Mouse (Mus musculus) lung, postnatal 36 days (tissue): ENCODE results near the gene Xpr1.

Source experiments
- DNase-seq: peaks from one replicate; pipeline ENCODE4 v3.0.0; 2022; ENCODE audit warnings: mixed read lengths

Xpr1 gene

GRCm38 (mm10) chr1:155400056-155400455 is 17.2 kb downstream of the Xpr1 start:
- DNase-seq: no peak

GRCm38 (mm10) chr1:155394829-155395228 is 22.4 kb downstream of the Xpr1 start:
- DNase-seq: no peak

GRCm38 (mm10) chr1:155394021-155394420 is 23.2 kb downstream of the Xpr1 start:
- no peak for DNase-seq

GRCm38 (mm10) chr1:155392825-155393224 is 24.4 kb downstream of the Xpr1 start:
- DNase-seq: no peak

- DNase-seq: no peak
These were observed 25.7 kb downstream of the Xpr1 start for GRCm38 (mm10) chr1:155391537-155391936.

- no peak for DNase-seq
These were observed 28.8 kb downstream of the Xpr1 start for GRCm38 (mm10) chr1:155388418-155388817.

- no peak for DNase-seq
These were observed 30.7 kb downstream of the Xpr1 start for GRCm38 (mm10) chr1:155386551-155386950.

DNA sequence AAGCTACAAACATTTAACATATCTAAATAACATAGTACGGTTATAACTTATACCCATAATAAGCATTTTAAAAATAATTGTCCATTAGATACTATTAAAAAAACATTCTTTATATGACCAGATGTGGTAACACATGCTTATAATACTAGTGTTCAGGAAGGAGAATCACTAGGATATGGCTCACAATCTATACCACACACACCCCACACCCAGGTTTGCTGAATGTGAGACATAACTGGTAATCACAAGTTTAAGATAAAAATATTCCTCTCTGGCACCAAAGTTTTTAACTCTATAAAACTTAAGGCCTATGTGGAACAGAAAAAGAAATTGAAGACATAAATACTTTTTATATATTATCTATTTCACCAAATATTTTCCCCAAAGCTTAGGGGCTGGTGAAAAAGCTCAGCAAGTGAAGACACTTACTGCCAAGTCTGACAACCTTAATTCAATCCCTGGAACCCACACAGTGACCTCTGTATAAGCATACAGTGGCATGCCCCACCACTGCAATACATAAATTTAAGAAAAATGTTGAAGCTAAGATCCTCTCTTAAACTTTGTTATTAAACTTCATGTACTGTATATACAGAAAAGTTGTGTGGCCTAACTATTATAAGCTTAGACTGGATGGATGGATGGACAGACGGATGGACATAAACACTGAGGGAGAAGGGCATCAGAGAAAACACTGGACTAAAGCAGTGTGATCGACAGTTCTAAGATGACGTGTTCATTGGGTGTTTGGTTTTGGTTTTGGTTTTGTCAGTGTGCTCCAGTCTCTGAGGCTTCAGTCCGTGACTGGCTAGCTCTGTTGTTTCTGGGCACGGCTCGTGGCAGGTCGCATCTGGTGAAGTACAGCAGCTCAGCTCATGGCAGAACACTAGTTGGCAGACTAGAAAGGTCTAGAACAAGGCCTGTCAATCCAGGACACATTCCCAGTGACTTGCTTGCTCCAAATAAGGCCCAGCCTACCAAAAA is 33.6 kb downstream of the Xpr1 start:
- no peak for DNase-seq

- DNase-seq: no peak
These were observed 35.3 kb downstream of the Xpr1 start for GRCm38 (mm10) chr1:155381931-155382330.

DNA sequence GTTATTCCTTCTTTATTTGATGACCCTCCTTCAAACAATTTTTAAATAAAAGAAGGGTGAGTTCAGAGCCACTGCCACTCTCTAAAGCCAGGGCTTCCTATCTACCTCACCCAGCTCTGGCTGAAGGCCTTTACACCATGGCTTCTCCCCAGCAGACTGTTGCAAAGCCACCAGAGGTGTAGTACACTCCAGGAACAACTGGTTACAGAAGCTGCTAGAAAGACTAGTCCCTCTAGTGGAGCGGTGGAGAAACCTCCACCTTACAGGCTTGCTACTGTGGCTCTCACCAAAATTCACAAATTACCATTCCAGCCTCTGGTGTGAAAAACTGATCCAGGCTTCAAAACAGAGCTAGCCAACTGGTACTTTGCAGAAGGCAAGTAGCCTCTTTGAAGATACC is 37.9 kb downstream of the Xpr1 start:
- no peak for DNase-seq

GRCm38 (mm10) chr1:155372821-155373220 is 44.4 kb downstream of the Xpr1 start:
- DNase-seq: no peak

DNA sequence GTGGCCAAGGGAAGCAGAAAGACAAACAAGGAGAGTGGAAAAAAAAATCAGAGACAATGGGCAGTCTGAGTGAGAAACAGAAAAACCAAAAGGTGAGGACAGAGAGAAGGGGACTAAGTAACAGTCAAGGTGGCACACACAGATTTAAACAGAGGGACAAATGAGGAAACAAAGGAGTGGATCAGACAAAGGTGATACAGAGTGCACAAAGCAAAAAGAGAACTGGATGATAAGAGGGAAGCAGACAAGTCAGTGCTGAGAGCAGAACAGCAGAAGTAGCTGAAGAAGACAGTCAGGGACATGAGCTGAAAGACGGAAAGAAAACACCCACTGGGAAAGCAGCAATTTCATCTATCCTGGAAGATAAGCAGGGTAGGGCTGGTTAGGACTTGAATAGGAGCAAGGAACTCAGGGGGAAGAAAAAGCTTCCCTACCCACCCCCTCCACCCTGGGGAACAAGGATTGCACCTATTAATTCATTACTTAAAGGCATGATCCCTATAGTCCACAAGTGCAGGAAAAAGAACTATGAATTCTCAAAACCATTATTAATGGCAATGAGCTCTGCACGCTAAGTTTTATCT is 47.0 kb downstream of the Xpr1 start:
- DNase-seq: no peak

DNA sequence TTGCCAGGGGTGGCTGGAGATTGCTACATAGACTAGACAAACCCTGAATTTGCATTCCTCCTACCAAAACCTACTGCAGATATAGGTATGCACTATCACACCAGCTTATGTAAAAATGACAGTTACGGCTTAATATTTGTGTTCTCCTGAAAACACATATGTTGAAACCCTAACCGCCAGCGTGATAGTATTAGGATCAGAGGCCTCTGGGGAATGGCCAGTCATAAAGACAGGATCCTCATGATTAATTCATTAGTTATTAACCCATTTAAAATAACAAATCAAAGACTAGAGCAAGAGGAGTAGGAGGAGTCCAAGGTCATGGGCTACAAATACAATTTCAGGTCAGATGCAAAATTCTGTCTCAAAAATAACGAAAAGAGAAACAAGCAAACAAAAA is 50.8 kb downstream of the Xpr1 start:
- no peak for DNase-seq

- no peak for DNase-seq
These were observed 55.6 kb downstream of the Xpr1 start for GRCm38 (mm10) chr1:155361502-155362126.

GRCm38 (mm10) chr1:155353096-155353495 is 64.1 kb downstream of the Xpr1 start:
- DNase-seq: peak; percentile 5

DNA sequence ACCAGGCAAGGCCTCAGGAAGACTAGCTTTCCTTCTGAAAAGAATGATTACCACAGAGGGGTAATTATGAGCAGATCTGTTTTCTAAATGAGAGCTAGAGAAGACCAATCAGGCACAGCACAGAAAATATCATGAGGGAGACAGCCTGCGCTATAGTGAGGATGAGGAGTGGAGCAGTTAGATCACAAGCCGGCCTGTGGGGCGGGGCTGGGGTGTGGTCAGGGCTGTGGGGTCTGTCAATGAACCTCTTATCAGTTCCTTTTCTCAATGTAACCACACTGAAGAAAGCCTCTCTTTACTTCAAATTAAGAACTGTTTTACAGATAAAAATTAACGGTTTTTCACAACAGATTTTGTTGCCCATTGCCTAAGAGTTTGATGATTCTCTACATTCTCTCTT is 65.7 kb downstream of the Xpr1 start:
- no peak for DNase-seq

GRCm38 (mm10) chr1:155348491-155348890 is 68.7 kb downstream of the Xpr1 start:
- DNase-seq: no peak

GRCm38 (mm10) chr1:155347339-155347738 is 69.9 kb downstream of the Xpr1 start:
- DNase-seq: no peak

- DNase-seq: no peak
These were observed 73.2 kb downstream of the Xpr1 start for GRCm38 (mm10) chr1:155344019-155344418.

- no peak for DNase-seq
These were observed 77.6 kb downstream of the Xpr1 start for GRCm38 (mm10) chr1:155339622-155340021.

- no peak for DNase-seq
These were observed 79.9 kb downstream of the Xpr1 start for GRCm38 (mm10) chr1:155337315-155337714.

DNA sequence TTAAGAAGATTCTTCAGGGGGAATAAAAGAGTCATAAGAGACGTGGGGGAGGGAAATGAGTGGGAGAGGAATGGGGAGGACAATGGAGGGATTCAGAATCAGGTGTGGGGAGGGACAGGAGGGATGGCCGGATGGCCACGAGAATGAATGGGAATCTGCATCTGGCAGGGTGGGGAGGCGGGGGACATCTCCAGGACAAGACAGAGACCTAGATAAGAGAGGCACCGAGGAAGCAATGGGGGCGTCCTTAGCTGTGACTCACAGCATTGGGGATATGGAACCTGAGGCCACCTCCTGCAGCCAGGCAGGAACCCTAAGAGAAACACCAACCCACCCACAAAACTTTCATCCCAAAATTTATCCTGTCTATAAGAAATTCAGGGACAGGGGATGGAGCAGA is 81.3 kb downstream of the Xpr1 start:
- DNase-seq: no peak

GRCm38 (mm10) chr1:155322183-155322582 is 95.0 kb downstream of the Xpr1 start:
- peak; percentile 76 for DNase-seq
